Mouse (Mus musculus) forebrain, embryonic 15.5 days (tissue): ENCODE results near the gene Tgfb1i1. TPM values are rescaled to one million over a fixed set of nuclear protein-coding genes. Genes with fewer than 3 reads are reported as not detected.

Experiments
- ATAC-seq: fragments of 200-750 bp; cut with Nextera tagmentation; replicated peaks from 2 replicates; pipeline ENCODE4 v1.8.0; 2017; ENCODE audit warnings: mild to moderate bottlenecking, moderate TSS enrichment, moderate library complexity
- H3K27ac ChIP-seq: fragments of 300-500 bp; sonication (generic); replicated peaks from 2 replicates; pipeline ENCODE4 v1.5.1; 2015; ENCODE audit warnings: mild to moderate bottlenecking, inconsistent platforms
- H3K27me3 ChIP-seq: fragments of 300-500 bp; sonication (generic); 2 replicates; pipeline ENCODE4 v1.6.1; 2015; ENCODE audit warnings: inconsistent platforms
- H3K36me3 ChIP-seq: fragments of 300-500 bp; sonication (generic); 2 replicates; pipeline ENCODE4 v1.6.1; 2015; ENCODE audit warnings: mild to moderate bottlenecking, inconsistent platforms
- H3K4me1 ChIP-seq: fragments of 300-500 bp; sonication (generic); 2 replicates; pipeline ENCODE4 v1.6.1; 2015; ENCODE audit warnings: inconsistent platforms
- H3K4me2 ChIP-seq: fragments of 300-500 bp; sonication (generic); replicated peaks from 2 replicates; pipeline ENCODE4 v1.6.1; 2015; ENCODE audit warnings: mild to moderate bottlenecking, inconsistent platforms
- H3K4me3 ChIP-seq: fragments of 300-500 bp; sonication (generic); 2 replicates; pipeline ENCODE4 v1.5.1; 2015; ENCODE audit warnings: mild to moderate bottlenecking, inconsistent platforms
- H3K9ac ChIP-seq: fragments of 300-500 bp; sonication (generic); replicated peaks from 2 replicates; pipeline ENCODE4 v1.6.1; 2015; ENCODE audit warnings: mild to moderate bottlenecking, inconsistent platforms
- H3K9me3 ChIP-seq: fragments of 300-500 bp; sonication (generic); 2 replicates; pipeline ENCODE4 v1.6.1; 2016; ENCODE audit warnings: inconsistent platforms
- WGBS: fragments of 180-500 bp; shearing (Covaris S2); methylation state at CpG from one replicate; pipeline ENCODE4 v1.1.7; 2015; ENCODE audit warnings: mixed read lengths; 5-methylcytosine and 5-hydroxymethylcytosine counted together
- microRNA-seq: library from miRNA; unstranded; fragments of <30 nt; microRNA quantifications from one replicate; pipeline ENCODE4, GENCODE M21; 2016
- polyA plus RNA-seq: library from polyadenylated mRNA; unstranded; fragments of >200 nt; fragmentation: Nextera tagmentation; extraction: Ambion mirVana; gene quantifications from 2 replicates; pipeline ENCODE4 v1.2.1, GENCODE M21; 2015

Tgfb1i1 gene
- polyA plus RNA-seq, 1 experiment from 2014 or later, result 14.0 TPM

- Histone ChIP-seq H3K9me3 (no peaks in the 10 kb centered on the region), H3K4me3 (peak within 1 kb of the TSS; percentile 70), H3K4me1 (peaks cover 22% of the 10 kb centered on the region), H3K9ac (peak within 1 kb of the TSS; percentile 78), H3K36me3 (no peaks in the 10 kb centered on the region), H3K27me3 (no peaks in the 10 kb centered on the region), H3K4me2 (peak within 1 kb of the TSS; percentile 80), H3K27ac (peak within 1 kb of the TSS; percentile 66)
- ATAC-seq, result peak; percentile 83
- 1% methylated on average over 47 of the region's 47 CpGs for WGBS
These were observed 51.2 kb downstream of the Tgfb1i1 start, which contains the start of gene BC017158 for GRCm38 (mm10) chr7:128297617-128298480. Gene BC017158 (minus strand): TSS chr7:128298170.

GRCm38 (mm10) chr7:128298481-128299342 lies 52.1 kb downstream of the Tgfb1i1 start:
- 51% methylated on average over 8 of the region's 8 CpGs for WGBS
- H3K27me3 ChIP-seq, result no peaks in the 10 kb centered on the region
- peak overlapping the region; percentile 80 for H3K4me2 ChIP-seq
- H3K27ac ChIP-seq, result peak overlapping the region; percentile 66; the same call in 1 of the 2 replicates
- H3K36me3 ChIP-seq, result no peaks in the 10 kb centered on the region
- no peaks in the 10 kb centered on the region for H3K9me3 ChIP-seq
- peaks cover 22% of the 10 kb centered on the region for H3K4me1 ChIP-seq
- no peak overlapping the region for H3K9ac ChIP-seq
- peak; percentile 52 for ATAC-seq
- peak overlapping the region; percentile 70 for H3K4me3 ChIP-seq

GRCm38 (mm10) chr7:128300952-128301351 lies 54.3 kb downstream of the Tgfb1i1 start:
- 79% methylated on average over 3 of the region's 3 CpGs for WGBS
- Histone ChIP-seq H3K4me2 (no peak overlapping the region), H3K36me3 (no peaks in the 10 kb centered on the region), H3K27ac (no peak overlapping the region), H3K4me3 (no peak overlapping the region), H3K27me3 (no peaks in the 10 kb centered on the region), H3K9me3 (no peaks in the 10 kb centered on the region), H3K9ac (no peak overlapping the region), H3K4me1 (peaks cover 22% of the 10 kb centered on the region)
- ATAC-seq, result no peak

- no peak overlapping the region for H3K4me3 ChIP-seq
- H3K27ac ChIP-seq, result no peak overlapping the region
- WGBS, result 84% methylated on average over 3 of the region's 3 CpGs
- ATAC-seq, result no peak
- H3K36me3 ChIP-seq, result no peaks in the 10 kb centered on the region
- no peaks in the 10 kb centered on the region for H3K27me3 ChIP-seq
- no peak overlapping the region for H3K9ac ChIP-seq
- no peak overlapping the region for H3K4me2 ChIP-seq
- H3K9me3 ChIP-seq, result no peaks in the 10 kb centered on the region
- H3K4me1 ChIP-seq, result peaks cover 18% of the 10 kb centered on the region
These were observed 55.5 kb downstream of the Tgfb1i1 start for GRCm38 (mm10) chr7:128302151-128302550.

- no peak overlapping the region for H3K27ac ChIP-seq
- no peak overlapping the region for H3K4me2 ChIP-seq
- peaks cover 5% of the 10 kb centered on the region for H3K4me1 ChIP-seq
- no peaks in the 10 kb centered on the region for H3K27me3 ChIP-seq
- H3K4me3 ChIP-seq, result no peak overlapping the region
- no peak overlapping the region for H3K9ac ChIP-seq
- WGBS, result 84% methylated on average over 6 of the region's 6 CpGs
- no peaks in the 10 kb centered on the region for H3K36me3 ChIP-seq
- H3K9me3 ChIP-seq, result no peaks in the 10 kb centered on the region
- no peak for ATAC-seq
These were observed 57.6 kb downstream of the Tgfb1i1 start for GRCm38 (mm10) chr7:128304198-128304597.

- H3K36me3 ChIP-seq, result no peaks in the 10 kb centered on the region
- 2% methylated on average over 5 of the region's 5 CpGs for WGBS
- no peak overlapping the region for H3K9ac ChIP-seq
- no peak overlapping the region for H3K4me2 ChIP-seq
- H3K4me1 ChIP-seq, result peaks cover 9% of the 10 kb centered on the region
- ATAC-seq, result no peak
- H3K27ac ChIP-seq, result no peak overlapping the region
- H3K9me3 ChIP-seq, result no peaks in the 10 kb centered on the region
- no peak overlapping the region for H3K4me3 ChIP-seq
- no peaks in the 10 kb centered on the region for H3K27me3 ChIP-seq
These were observed 58.3 kb downstream of the Tgfb1i1 start for GRCm38 (mm10) chr7:128304907-128305306.

Small RNA genes within 50 kb of the gene (microRNA-seq; reads per million reads assigned to microRNA genes)
- gene Mir3103, result not detected

Other genes with a start within 250 kb of the Tgfb1i1 start
- not detected in 2 replicates for gene Trim72, start 242.9 kb upstream of the Tgfb1i1 start, polyA plus RNA-seq
- 0.96 and 1.0 TPM in 2 replicates for gene Itgam, start 184.2 kb upstream of the Tgfb1i1 start, polyA plus RNA-seq
- gene Gm49368, start 184.1 kb upstream of the Tgfb1i1 start, polyA plus RNA-seq, result not detected in 2 replicates
- 0.27 TPM in 1 of 2 replicates, not detected in the other for gene Itgax, start 117.3 kb upstream of the Tgfb1i1 start, polyA plus RNA-seq
- not detected in 2 replicates for gene Itgad, start 92.4 kb upstream of the Tgfb1i1 start, polyA plus RNA-seq
- gene Cox6a2, start 40.4 kb upstream of the Tgfb1i1 start, polyA plus RNA-seq, result 0.78 TPM in 1 of 2 replicates, not detected in the other
- gene Armc5, start 9.5 kb upstream of the Tgfb1i1 start, polyA plus RNA-seq, result 11.0 and 12.0 TPM in 2 replicates
- gene 9130023H24Rik, start 8.8 kb upstream of the Tgfb1i1 start, polyA plus RNA-seq, result 8.8 and 9.7 TPM in 2 replicates
- not detected in 2 replicates for gene Slc5a2, start 18.8 kb downstream of the Tgfb1i1 start, polyA plus RNA-seq
- 13.1 and 14.2 TPM in 2 replicates for gene BC017158, start 51.4 kb downstream of the Tgfb1i1 start, polyA plus RNA-seq
- gene Rgs10, start 171.9 kb downstream of the Tgfb1i1 start, polyA plus RNA-seq, result 21.9 and 22.2 TPM in 2 replicates
- 31.6 and 35.0 TPM in 2 replicates for gene Tial1, start 214.9 kb downstream of the Tgfb1i1 start, polyA plus RNA-seq